Mouse (Mus musculus) intestine, embryonic 15.5 days (tissue): ENCODE measurements around the gene Trim60. TPM values are rescaled to one million over a fixed set of nuclear protein-coding genes. Genes with fewer than 3 reads are reported as not detected.
"Not testable (repeated sequence)": the region's sequence is repeated elsewhere in the genome, so short reads cannot be mapped to it uniquely, and the experiment has no call there.

Experiments
- ATAC-seq: fragments of 200-750 bp; cut with Nextera tagmentation; 2 replicates; pipeline ENCODE4 v1.8.0; 2017; ENCODE audit warnings: moderate TSS enrichment, moderate library complexity
- H3K27ac ChIP-seq: fragments of 300-500 bp; sonication (generic); 2 replicates; pipeline ENCODE4 v1.5.1; 2015; ENCODE audit warnings: mild to moderate bottlenecking, inconsistent platforms
- H3K27me3 ChIP-seq: fragments of 300-500 bp; sonication (generic); replicated peaks from 2 replicates; pipeline ENCODE4 v1.6.1; 2015; ENCODE audit warnings: inconsistent platforms
- H3K36me3 ChIP-seq: fragments of 300-500 bp; sonication (generic); 2 replicates; pipeline ENCODE4 v1.6.1; 2015; ENCODE audit warnings: inconsistent platforms
- H3K4me1 ChIP-seq: fragments of 300-500 bp; sonication (generic); replicated peaks from 2 replicates; pipeline ENCODE4 v1.6.1; 2015; ENCODE audit warnings: inconsistent platforms
- H3K4me2 ChIP-seq: fragments of 300-500 bp; sonication (generic); replicated peaks from 2 replicates; pipeline ENCODE4 v1.6.1; 2015; ENCODE audit warnings: mild to moderate bottlenecking, inconsistent platforms
- H3K4me3 ChIP-seq: fragments of 300-500 bp; sonication (generic); replicated peaks from 2 replicates; pipeline ENCODE4 v1.5.1; 2015; ENCODE audit warnings: inconsistent platforms
- H3K9ac ChIP-seq: fragments of 300-500 bp; sonication (generic); 2 replicates; pipeline ENCODE4 v1.6.1; 2015; ENCODE audit warnings: inconsistent platforms
- H3K9me3 ChIP-seq: fragments of 300-500 bp; sonication (generic); 2 replicates; pipeline ENCODE4 v1.6.1; 2016; ENCODE audit warnings: inconsistent platforms
- WGBS: fragments of 180-500 bp; shearing (Covaris S2); methylation state at CpG from one replicate; pipeline ENCODE4 v1.1.7; 2015; 5-methylcytosine and 5-hydroxymethylcytosine counted together
- polyA plus RNA-seq: library from polyadenylated mRNA; unstranded; fragments of >200 nt; fragmentation: Nextera tagmentation; extraction: Ambion mirVana; gene quantifications from 2 replicates; pipeline ENCODE4 v1.2.1, GENCODE M21; 2015

The Trim60 gene
- polyA plus RNA-seq, 1 experiment from 2014 or later: not detected

GRCm38 (mm10) chr8:65034136-65034535, 15.8 kb upstream of the Trim60 start:
- Histone ChIP-seq H3K27ac (no peak overlapping the region), H3K9me3 (no peaks in the 10 kb centered on the region), H3K4me3 (no peak overlapping the region), H3K4me1 (0 out of 2 replicates have a peak, but pooled peaks cover 5% of the 10 kb centered on the region), H3K9ac (no peak overlapping the region), H3K4me2 (no peak overlapping the region), H3K27me3 (no peaks in the 10 kb centered on the region), H3K36me3 (no peaks in the 10 kb centered on the region)
- 33% methylated on average over 2 of the region's 2 CpGs for WGBS
- ATAC-seq: no peak

GRCm38 (mm10) chr8:65033056-65033455, 14.7 kb upstream of the Trim60 start:
- no peak for ATAC-seq
- no peak overlapping the region for H3K9ac ChIP-seq
- 80% methylated on average over 13 of the region's 13 CpGs for WGBS

GRCm38 (mm10) chr8:65032107-65032506, 13.7 kb upstream of the Trim60 start:
- H3K4me3 ChIP-seq: no peak overlapping the region
- H3K27ac ChIP-seq: no peak overlapping the region
- no peaks in the 10 kb centered on the region for H3K9me3 ChIP-seq
- H3K27me3 ChIP-seq: no peaks in the 10 kb centered on the region
- no peak for ATAC-seq
- 95% methylated on average over 1 of the region's 1 CpGs for WGBS
- H3K9ac ChIP-seq: no peak overlapping the region
- H3K4me2 ChIP-seq: no peak overlapping the region
- H3K36me3 ChIP-seq: no peaks in the 10 kb centered on the region
- H3K4me1 ChIP-seq: 0 out of 2 replicates have a peak, but pooled peaks cover 5% of the 10 kb centered on the region

More at GRCm38 (mm10) chr8:65033056-65033455, 14.7 kb upstream of the Trim60 start:
- H3K27me3 ChIP-seq: no peaks in the 10 kb centered on the region
- no peak overlapping the region for H3K4me2 ChIP-seq
- H3K9me3 ChIP-seq: no peaks in the 10 kb centered on the region
- H3K4me1 ChIP-seq: 0 out of 2 replicates have a peak, but pooled peaks cover 5% of the 10 kb centered on the region
- no peaks in the 10 kb centered on the region for H3K36me3 ChIP-seq
- H3K27ac ChIP-seq: no peak overlapping the region
- H3K4me3 ChIP-seq: no peak overlapping the region

- no peak overlapping the region for H3K27ac ChIP-seq
- ATAC-seq: no peak
- H3K9ac ChIP-seq: no peak overlapping the region
- H3K4me1 ChIP-seq: 0 out of 2 replicates have a peak, but pooled peaks cover 5% of the 10 kb centered on the region
- 67% methylated on average over 4 of the region's 4 CpGs for WGBS
- H3K4me3 ChIP-seq: no peak overlapping the region
- H3K9me3 ChIP-seq: no peaks in the 10 kb centered on the region
- H3K27me3 ChIP-seq: no peaks in the 10 kb centered on the region
- no peak overlapping the region for H3K4me2 ChIP-seq
- H3K36me3 ChIP-seq: no peaks in the 10 kb centered on the region
Observed at GRCm38 (mm10) chr8:65030735-65031485, 12.5 kb upstream of the Trim60 start.

GRCm38 (mm10) chr8:65029776-65030175, 11.4 kb upstream of the Trim60 start:
- Histone ChIP-seq H3K4me3 (no peak overlapping the region), H3K27ac (no peak overlapping the region), H3K27me3 (no peaks in the 10 kb centered on the region), H3K4me2 (no peak overlapping the region), H3K9me3 (no peaks in the 10 kb centered on the region), H3K36me3 (no peaks in the 10 kb centered on the region), H3K4me1 (0 out of 2 replicates have a peak, but pooled peaks cover 5% of the 10 kb centered on the region), H3K9ac (no peak overlapping the region)
- no peak for ATAC-seq
- 84% methylated on average over 4 of the region's 4 CpGs for WGBS

- Histone ChIP-seq H3K36me3 (no peaks in the 10 kb centered on the region), H3K9me3 (no peaks in the 10 kb centered on the region), H3K4me1 (0 out of 2 replicates have a peak, but pooled peaks cover 2% of the 10 kb centered on the region), H3K27me3 (no peaks in the 10 kb centered on the region), H3K4me2 (no peak overlapping the region), H3K4me3 (no peak overlapping the region), H3K9ac (no peak overlapping the region), H3K27ac (no peak overlapping the region)
- 77% methylated on average over 12 of the region's 12 CpGs for WGBS
- no peak for ATAC-seq
Observed at GRCm38 (mm10) chr8:65028959-65029686, 10.7 kb upstream of the Trim60 start.

GRCm38 (mm10) chr8:65022485-65022884, 4.1 kb upstream of the Trim60 start:
- Histone ChIP-seq H3K9ac (no peak overlapping the region), H3K36me3 (no peaks in the 10 kb centered on the region)

GRCm38 (mm10) chr8:65007616-65008015, 10.8 kb downstream of the Trim60 start:
- H3K36me3 ChIP-seq, H3K4me1 ChIP-seq, ATAC-seq, H3K4me2 ChIP-seq, H3K4me3 ChIP-seq, H3K9me3 ChIP-seq, H3K9ac ChIP-seq, H3K27me3 ChIP-seq, H3K27ac ChIP-seq: not testable (repeated sequence)
- 85% methylated on average over 6 of the region's 6 CpGs for WGBS

More at GRCm38 (mm10) chr8:65022485-65022884, 4.1 kb upstream of the Trim60 start:
- 46% methylated on average over 8 of the region's 8 CpGs for WGBS
- Histone ChIP-seq H3K9me3 (no peaks in the 10 kb centered on the region), H3K4me1 (no peaks in the 10 kb centered on the region), H3K27ac (no peak overlapping the region), H3K27me3 (no peaks in the 10 kb centered on the region), H3K4me2 (no peak overlapping the region), H3K4me3 (no peak overlapping the region)
- ATAC-seq: no peak

- ATAC-seq: no peak
- Histone ChIP-seq H3K4me2 (no peak overlapping the region), H3K4me1 (no peaks in the 10 kb centered on the region), H3K9ac (no peak overlapping the region), H3K27me3 (no peaks in the 10 kb centered on the region), H3K4me3 (no peak overlapping the region), H3K9me3 (no peaks in the 10 kb centered on the region), H3K27ac (no peak overlapping the region), H3K36me3 (no peaks in the 10 kb centered on the region)
- 84% methylated on average over 4 of the region's 4 CpGs for WGBS
Observed at GRCm38 (mm10) chr8:64998806-64999365, 19.5 kb downstream of the Trim60 start.

- Histone ChIP-seq H3K27ac (no peak within 1 kb of the TSS), H3K9me3 (no peaks in the 10 kb centered on the region), H3K4me1 (no peaks in the 10 kb centered on the region), H3K27me3 (no peaks in the 10 kb centered on the region), H3K36me3 (no peaks in the 10 kb centered on the region), H3K4me2 (no peak within 1 kb of the TSS), H3K4me3 (no peak within 1 kb of the TSS), H3K9ac (no peak within 1 kb of the TSS)
- no peak for ATAC-seq
- WGBS: 84% methylated on average over 4 of the region's 4 CpGs
Observed at GRCm38 (mm10) chr8:64987731-64988130, 30.7 kb downstream of the Trim60 start, which contains the start of gene Trim75. Gene Trim75 (minus strand): TSS chr8:64987831.

- ATAC-seq: no peak
- 71% methylated on average over 20 of the region's 20 CpGs for WGBS
- H3K27ac ChIP-seq: no peak overlapping the region
- H3K9me3 ChIP-seq: no peaks in the 10 kb centered on the region
- H3K4me3 ChIP-seq: no peak overlapping the region
- no peak overlapping the region for H3K9ac ChIP-seq
- no peaks in the 10 kb centered on the region for H3K27me3 ChIP-seq
- no peak overlapping the region for H3K4me2 ChIP-seq
- H3K4me1 ChIP-seq: no peaks in the 10 kb centered on the region
- H3K36me3 ChIP-seq: no peaks in the 10 kb centered on the region
Observed at GRCm38 (mm10) chr8:64983150-64983897, 35.1 kb downstream of the Trim60 start.

GRCm38 (mm10) chr8:64962836-64963235, 55.5 kb downstream of the Trim60 start:
- H3K9ac ChIP-seq: no peak overlapping the region
- H3K36me3 ChIP-seq: 0 out of 2 replicates have a peak, but pooled peaks cover 3% of the 10 kb centered on the region
- H3K4me3 ChIP-seq: no peak overlapping the region
- H3K27ac ChIP-seq: no peak overlapping the region
- H3K4me1 ChIP-seq: no peaks in the 10 kb centered on the region
- H3K27me3 ChIP-seq: no peaks in the 10 kb centered on the region
- no peak overlapping the region for H3K4me2 ChIP-seq
- no peak for ATAC-seq
- H3K9me3 ChIP-seq: no peaks in the 10 kb centered on the region
